Mouse (Mus musculus) CD4-positive, CD25-positive, alpha-beta regulatory T cell, adult 4 months (primary cell): ENCODE data around the gene Rsad2. TPM values are rescaled to one million over a fixed set of nuclear protein-coding genes. Genes with fewer than 3 reads are reported as not detected.
"Not testable (repeated sequence)": the region's sequence is repeated elsewhere in the genome, so short reads cannot be mapped to it uniquely, and the experiment has no call there.

Experiments used
- ATAC-seq: one replicate; pipeline ENCODE4 v1.8.0; 2017
- polyA plus RNA-seq, 2 experiments: library from polyadenylated mRNA; unstranded; fragments of 100-300 nt; shearing (Covaris generic); gene quantifications; one replicate each; pipeline ENCODE4 v1.2.1; 2017

Gene Rsad2
- polyA plus RNA-seq, 2 experiments from 2014 or later: 3.9 to 5.8 TPM

GRCm38 (mm10) chr12:26446377-26447045 lies 9.7 kb downstream of the Rsad2 start:
- no peak for ATAC-seq

DNA sequence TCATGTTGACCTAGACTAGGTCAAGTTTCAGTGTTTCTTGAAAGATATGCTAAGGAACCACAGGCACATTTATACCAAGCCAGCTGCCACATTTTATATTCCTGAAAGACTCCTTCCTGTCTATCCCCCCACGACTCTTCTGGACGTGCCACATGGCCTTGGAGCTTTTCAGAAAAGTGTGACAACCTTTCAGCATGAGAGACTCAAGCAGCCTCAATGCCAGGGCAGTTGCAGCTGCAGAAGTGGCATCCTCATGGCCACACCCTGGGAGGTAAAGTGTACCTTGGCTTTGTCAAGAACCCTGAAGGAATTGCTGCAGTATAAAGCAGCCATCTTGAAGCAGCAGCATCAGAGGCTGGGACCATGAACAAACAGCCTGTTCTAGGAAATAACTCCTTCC lies 11.7 kb downstream of the Rsad2 start:
- ATAC-seq: no peak

DNA sequence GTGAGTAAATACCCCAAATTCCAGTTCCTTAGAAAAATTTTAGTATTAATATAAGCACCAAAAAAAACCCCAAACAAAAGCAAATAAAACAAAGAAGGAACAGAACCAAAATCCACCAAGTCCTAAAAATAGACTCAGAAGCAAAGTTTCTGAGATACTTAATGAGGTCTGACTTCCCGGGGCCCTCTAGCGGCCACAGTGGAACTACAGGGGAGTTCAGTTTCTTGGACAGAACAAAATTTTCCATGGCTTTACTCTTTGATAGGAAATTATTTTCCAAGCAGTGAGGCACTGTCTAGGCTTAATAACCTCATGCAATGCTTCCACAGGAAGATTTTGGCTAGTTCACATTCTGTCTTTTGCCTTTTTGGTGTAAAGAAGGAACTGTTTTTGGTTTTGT lies 12.2 kb downstream of the Rsad2 start:
- peak; percentile 90 for ATAC-seq

DNA sequence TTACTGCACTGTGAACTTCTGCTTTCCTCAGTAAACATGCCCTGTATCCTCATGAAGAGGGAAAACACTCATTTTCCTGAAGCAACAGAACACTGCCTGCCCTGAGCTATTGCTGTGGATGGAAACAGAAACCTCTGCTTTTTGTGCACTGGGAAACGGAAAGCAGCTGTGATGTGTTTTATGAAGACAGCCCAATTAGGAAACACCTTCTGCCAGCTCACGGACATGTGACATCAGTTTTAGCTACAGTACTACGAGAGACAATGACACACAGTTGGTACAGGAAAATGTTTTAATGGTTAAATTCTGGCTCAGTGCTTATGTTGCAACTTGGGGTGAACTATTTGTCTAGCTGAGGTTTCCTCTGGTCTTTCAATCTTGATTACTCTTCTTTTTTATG lies 16.9 kb downstream of the Rsad2 start:
- peak; percentile 27 for ATAC-seq

- ATAC-seq: no peak
These were observed 18.3 kb downstream of the Rsad2 start for GRCm38 (mm10) chr12:26437950-26438349.

DNA sequence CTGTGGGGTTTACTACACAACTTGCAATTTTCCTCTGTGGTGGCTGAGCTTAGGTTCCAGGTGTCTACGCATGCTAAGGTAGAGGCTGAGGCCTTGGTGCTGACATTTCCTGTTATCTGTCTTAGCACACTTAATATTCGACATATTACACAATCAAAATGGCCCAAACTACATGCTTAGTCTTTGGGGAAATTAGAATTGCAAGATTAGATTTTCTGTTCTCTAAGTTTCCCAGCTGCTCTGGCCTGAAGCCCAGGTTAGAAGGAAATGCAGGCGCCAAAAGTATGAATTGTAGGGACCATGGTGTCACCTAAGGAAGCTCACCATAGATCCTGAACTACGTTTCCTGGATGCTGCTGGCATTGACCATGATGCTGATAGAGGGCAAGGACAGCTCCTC lies 19.9 kb downstream of the Rsad2 start:
- ATAC-seq: no peak

DNA sequence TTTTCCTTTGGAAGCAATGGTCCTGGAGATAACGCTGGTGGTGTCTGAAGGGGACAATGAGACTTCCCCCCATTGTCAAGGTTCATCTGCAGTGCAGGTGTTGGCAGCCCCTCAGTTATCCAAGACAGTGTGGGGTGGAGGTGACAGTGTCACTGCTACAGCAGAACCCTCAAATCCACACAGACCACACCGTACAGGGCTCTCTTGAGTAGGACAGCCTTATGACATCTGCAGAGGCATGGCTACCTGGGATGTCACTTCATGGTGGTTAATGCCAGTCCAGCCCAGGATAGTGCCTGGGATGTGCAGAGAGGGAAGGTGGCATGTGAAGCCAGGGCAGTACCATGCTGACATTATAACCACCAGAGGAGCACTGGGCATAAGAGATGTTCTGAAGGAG lies 27.5 kb downstream of the Rsad2 start:
- ATAC-seq: not testable (repeated sequence)

- ATAC-seq: peak; percentile 68
These were observed 31.4 kb downstream of the Rsad2 start for GRCm38 (mm10) chr12:26424841-26425240.

DNA sequence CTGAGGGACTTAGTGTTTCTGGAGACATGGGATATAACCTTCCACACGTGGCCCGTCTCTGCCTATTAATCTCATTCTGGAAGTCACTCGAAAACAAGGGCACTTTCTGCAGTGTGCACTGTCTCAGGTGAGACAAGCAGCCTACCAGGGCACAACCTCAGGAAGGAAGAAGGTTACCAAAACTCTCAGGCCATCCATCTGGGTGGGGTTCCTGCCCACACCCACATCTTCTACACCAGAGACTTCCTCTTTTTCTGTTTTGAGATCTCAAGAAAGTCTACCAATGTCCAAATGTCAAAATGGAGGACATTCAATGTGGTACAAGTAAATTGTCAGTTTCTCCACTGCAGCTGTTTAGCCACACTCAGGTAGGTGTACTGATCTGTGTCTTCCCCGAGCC lies 37.9 kb downstream of the Rsad2 start:
- ATAC-seq: no peak

GRCm38 (mm10) chr12:26416636-26417295 lies 39.5 kb downstream of the Rsad2 start:
- ATAC-seq: no peak

- peak; percentile 84 for ATAC-seq
These were observed 41.0 kb downstream of the Rsad2 start, which contains the start of gene Rnf144a for GRCm38 (mm10) chr12:26415104-26415771. Gene Rnf144a, minus strand, starts transcription at chr12:26415254.

GRCm38 (mm10) chr12:26414451-26415103 lies 41.7 kb downstream of the Rsad2 start:
- ATAC-seq: peak; percentile 44

GRCm38 (mm10) chr12:26413961-26414411 lies 42.3 kb downstream of the Rsad2 start:
- no peak for ATAC-seq

GRCm38 (mm10) chr12:26412802-26413201 lies 43.5 kb downstream of the Rsad2 start:
- no peak for ATAC-seq

DNA sequence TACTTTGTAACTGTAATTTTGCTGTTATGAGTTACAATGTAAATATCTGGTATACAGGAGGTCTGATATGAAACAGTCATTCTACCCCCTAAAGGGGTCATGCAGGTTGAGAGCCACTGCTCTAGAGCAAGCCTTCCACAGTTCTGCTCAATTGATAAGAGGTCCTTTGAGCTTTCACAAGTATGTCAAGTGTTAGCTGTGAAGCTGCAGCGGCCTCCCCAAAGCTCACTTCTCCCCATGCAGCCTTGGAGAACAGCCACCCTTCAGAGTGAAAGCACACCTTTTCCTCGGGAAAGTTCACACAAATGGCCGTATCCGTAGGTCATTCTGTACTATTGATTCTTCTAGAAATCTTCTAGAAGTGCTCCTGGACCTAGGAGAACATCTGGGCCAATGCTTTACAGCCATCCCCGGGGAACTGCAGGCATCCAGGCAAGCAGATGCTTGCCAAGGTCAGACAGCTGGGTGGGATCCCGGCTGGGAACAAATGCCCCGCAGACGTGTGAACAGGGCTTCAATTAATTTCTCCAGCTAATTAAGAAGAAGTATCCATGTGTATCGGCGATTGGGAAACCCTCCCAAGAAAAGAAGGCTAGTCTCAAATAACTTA lies 44.3 kb downstream of the Rsad2 start:
- no peak for ATAC-seq

DNA sequence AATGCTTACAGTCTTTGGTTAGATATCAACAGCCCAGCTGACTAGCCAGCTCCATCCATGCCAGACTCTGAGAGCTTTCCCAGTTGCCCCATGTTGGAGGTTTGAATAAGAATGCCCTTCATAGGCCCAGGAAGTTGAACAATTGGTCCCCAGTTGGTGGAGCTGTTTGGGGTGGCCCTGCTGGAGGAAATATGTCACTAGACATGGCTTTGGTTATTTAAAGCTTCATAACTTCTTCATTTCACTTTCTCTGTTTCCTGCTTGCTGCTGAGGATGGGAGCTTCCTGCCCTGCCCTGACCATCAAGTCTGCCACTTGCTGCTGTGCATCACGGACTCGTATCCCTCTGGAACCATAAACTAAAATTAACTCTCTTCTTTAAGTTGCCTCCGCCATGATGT lies 45.8 kb downstream of the Rsad2 start:
- no peak for ATAC-seq

DNA sequence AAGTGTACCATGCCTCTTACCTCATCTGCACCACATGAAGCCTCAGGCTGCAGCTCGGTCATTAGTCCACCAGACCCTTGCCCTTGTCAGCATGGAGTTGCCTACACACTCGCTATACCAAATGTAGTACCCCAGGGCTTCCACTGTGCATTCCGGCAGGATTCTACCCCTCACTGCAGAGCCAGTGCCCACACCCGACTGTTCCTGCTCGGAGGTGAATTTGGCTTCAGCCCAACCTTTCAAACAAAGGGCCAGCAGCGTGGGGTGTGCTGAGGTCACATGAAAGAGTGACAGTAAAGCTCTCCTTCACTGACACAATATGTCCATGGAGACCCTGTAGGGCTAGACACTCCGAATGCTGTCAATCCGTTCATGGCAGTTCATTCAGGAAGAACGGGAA lies 47.5 kb downstream of the Rsad2 start:
- no peak for ATAC-seq

DNA sequence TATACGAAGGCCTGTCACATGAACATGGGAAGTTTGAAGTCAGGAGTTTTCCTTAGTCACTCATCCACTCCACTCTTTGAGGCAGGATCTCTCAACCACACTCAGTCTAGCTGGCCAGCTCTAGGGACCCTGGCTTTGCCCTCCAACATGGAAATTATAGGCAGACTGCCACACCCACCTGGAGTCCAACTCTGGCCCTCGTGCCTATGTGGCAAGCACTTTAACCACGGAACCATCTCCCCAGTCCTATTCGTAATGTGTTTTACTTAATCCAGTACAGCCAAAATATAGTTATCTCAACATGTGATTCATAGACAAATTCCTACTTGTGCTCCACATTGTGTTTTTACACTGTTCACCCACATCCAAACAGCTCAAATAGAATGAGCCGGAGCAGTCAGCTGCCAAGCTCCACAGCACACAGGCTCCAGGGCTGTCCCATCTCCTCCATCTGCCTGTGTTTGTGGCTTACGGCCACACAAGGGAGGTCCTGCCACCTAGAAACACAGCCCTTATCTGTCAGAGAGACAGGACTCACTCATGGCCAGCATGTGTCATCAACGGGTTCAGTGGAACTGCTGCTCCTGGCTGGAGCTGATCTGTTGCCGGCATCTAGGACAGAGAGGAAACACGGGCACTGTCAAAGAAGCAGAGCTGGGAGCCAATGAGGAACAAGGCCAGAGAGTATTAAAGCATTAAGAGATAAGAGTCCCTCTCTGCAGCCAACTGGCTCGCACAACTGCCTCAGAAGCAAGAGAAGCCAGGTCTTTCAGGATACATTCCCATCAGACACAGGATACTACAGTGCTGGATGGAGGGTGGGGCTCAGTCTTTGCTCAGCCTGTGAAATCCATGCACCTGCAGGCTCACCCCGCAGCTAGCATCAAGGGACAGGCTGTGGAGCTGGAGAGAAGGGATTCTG lies 51.2 kb downstream of the Rsad2 start:
- no peak for ATAC-seq

DNA sequence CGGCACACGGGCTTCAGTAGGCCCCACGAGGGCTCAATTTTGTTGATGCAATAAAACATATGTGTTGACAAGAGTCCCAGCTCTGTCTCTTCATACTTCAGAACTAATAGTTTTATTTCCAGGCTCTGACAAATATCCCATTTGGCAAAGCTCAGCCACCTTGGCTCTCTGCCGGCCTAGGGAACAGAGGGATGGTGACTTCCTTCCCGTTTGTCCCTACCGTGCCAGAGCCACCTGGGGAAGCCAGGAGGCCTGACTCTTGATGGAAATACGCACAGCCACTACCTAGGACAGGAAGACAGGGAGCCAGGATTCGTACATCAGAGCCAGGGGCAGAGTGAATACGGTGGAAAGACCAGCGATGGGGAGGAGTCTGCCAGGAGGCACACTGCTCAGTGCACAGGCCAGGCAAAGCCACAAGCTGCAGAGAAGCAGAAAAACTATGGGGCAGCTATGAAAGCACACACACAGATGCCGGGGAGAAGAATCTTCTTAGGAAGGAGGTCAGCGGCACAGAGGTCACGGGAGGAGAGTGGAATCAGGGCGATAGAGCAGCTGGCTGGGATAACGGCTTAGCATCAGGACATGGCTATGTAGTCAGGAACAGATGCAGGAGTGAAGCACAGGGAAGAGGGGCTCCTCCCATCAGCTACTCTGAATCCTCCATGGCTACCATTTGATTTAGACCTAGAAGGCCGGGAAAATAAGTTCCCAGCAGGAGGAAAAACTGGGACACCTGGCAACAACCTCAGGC lies 52.7 kb downstream of the Rsad2 start:
- ATAC-seq: no peak

GRCm38 (mm10) chr12:26401696-26402470 lies 54.4 kb downstream of the Rsad2 start:
- peak; percentile 88 for ATAC-seq
